Mouse (Mus musculus): ENCODE data around the gene Elavl3. TPM values are rescaled to one million over a fixed set of nuclear protein-coding genes. Genes with fewer than 3 reads are reported as not detected.

The Elavl3 gene
- polyA plus RNA-seq (2015; fragmentation: Nextera tagmentation; extraction: Ambion mirVana), result 0.04 TPM in 1 of 2 replicates, not detected in the other

DNA sequence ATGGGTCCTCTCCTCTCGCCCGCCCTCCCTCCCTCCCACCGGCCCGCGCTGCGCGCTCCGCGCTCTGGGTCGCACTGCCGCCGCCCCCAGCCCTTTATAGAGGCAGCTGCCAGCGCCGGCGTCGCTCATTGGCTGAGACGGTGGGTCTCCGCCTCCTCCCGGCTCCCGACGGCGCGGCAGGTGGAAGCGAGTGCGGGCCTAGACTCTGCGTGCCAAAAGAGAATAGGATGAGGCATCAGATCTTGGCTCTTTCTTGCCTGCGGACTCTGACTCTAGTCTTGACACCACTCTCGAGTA, at the start of gene Elavl3:
Gene Elavl3 (minus strand): TSS at position 66 of the 297 bp plus-strand sequence.
- no peak within 1 kb of the TSS for H3K9ac ChIP-seq (ENCODE audit: low read depth, low read length)

DNA sequence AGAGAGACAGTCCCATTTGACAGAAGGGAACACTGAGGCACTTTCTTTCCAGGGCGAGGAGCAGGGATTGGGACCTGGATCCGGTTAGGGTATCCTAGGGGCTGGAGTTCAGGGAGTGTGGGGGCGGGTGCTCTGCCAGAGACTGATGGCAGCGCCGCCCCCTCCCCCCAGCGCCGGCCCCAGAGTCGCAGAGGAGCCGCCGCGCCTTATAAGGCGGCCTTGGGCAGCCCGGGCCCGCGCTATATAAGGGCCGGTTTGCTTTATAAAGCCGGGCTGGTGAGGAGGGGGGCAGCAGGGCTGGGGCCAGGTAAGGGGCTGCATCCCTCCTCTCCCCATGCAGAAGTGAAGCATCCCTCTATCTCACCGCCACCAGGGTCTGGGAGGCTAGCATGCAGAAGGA, 48.1 kb upstream of the Elavl3 start:
- H3K4me1 ChIP-seq (ENCODE audit: control insufficient read depth, low read depth, low read length), result peaks cover 3% of the 10 kb centered on the region; the same call in 1 of the 2 replicates

More for the DNA sequence above, at the start of gene Elavl3:
- H3K4me2 ChIP-seq (ENCODE audit: low read depth, low read length), result peak within 1 kb of the TSS; percentile 56
- no peak within 1 kb of the TSS for H3K27ac ChIP-seq (ENCODE audit: low read length)
- no peak for ATAC-seq (ENCODE audit: low read depth)
- peaks cover 28% of the 10 kb centered on the region for H3K4me1 ChIP-seq (ENCODE audit: control insufficient read depth, low read depth, low read length)
- H3K4me3 ChIP-seq (ENCODE audit: low read depth, low read length), result peak within 1 kb of the TSS; percentile 33
- H3K9me3 ChIP-seq (replicated peaks; ENCODE audit: control insufficient read depth, low read length), result no peaks in the 10 kb centered on the region
- WGBS (ENCODE audit: insufficient replicate concordance), result 3% methylated on average over 26 of the region's 28 CpGs
- peaks cover 62% of the 10 kb centered on the region for H3K27me3 ChIP-seq (ENCODE audit: control insufficient read depth, insufficient read depth, low read depth, low read length)
- H3K36me3 ChIP-seq (ENCODE audit: control insufficient read depth, insufficient read depth), result no peaks in the 10 kb centered on the region; the same call in 1 of the 2 replicates

DNA sequence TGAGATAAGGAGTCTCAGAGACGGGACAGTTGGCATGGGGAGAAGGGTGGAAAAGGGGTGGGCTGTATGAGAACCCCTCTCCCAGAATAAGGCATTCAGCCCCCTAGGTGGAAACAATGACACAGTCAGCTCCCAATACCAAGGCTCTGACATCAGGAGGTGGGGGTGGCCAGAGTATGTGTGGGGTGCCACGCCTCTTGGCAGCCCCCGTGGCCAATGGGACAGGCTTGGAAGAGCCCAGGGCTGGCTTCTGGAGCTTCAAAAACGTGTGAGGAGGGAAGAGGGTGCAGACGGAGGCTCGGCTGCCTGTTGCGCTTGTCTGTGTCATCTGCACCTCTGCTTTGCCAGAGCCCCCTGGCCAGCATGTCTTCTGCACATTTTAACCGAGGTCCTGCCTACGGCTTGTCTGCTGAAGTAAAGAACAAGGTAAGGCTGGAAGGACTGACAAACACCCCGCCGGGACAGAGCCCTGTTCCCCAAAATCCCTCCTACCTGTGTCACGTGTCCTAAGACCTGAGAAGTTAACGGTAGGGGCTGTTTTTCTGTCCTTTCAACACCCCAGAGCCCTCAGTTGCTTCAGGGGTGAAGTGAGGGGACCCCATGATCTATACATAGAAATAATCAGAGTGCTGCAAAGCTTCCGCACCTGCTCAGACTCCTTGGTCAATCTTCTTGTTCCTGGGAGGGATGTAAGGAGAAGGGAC, 47.3 kb upstream of the Elavl3 start, which contains the start of gene Cnn1:
Gene Cnn1 (plus strand): TSS at position 224 of the 704 bp plus-strand sequence.
- no peak for ATAC-seq (ENCODE audit: low read depth)
- Histone ChIP-seq H3K9me3 (replicated peaks; ENCODE audit: control insufficient read depth, low read length) (no peaks in the 10 kb centered on the region), H3K27me3 (ENCODE audit: control insufficient read depth, insufficient read depth, low read depth, low read length) (peaks cover 33% of the 10 kb centered on the region), H3K4me2 (ENCODE audit: low read depth, low read length) (no peak within 1 kb of the TSS), H3K4me3 (ENCODE audit: low read depth, low read length) (no peak within 1 kb of the TSS), H3K36me3 (ENCODE audit: control insufficient read depth, insufficient read depth) (no peaks in the 10 kb centered on the region), H3K4me1 (ENCODE audit: control insufficient read depth, low read depth, low read length) (peaks cover 3% of the 10 kb centered on the region; the same call in 1 of the 2 replicates), H3K9ac (ENCODE audit: low read depth, low read length) (no peak within 1 kb of the TSS), H3K27ac (ENCODE audit: low read length) (no peak within 1 kb of the TSS)
- WGBS (ENCODE audit: insufficient replicate concordance), result 6% methylated on average over 14 of the region's 14 CpGs

More for the DNA sequence above, 48.1 kb upstream of the Elavl3 start:
- Histone ChIP-seq H3K36me3 (ENCODE audit: control insufficient read depth, insufficient read depth) (no peaks in the 10 kb centered on the region), H3K27me3 (ENCODE audit: control insufficient read depth, insufficient read depth, low read depth, low read length) (peaks cover 32% of the 10 kb centered on the region), H3K4me3 (ENCODE audit: low read depth, low read length) (no peak overlapping the region), H3K27ac (ENCODE audit: low read length) (no peak overlapping the region), H3K4me2 (ENCODE audit: low read depth, low read length) (no peak overlapping the region), H3K9ac (ENCODE audit: low read depth, low read length) (no peak overlapping the region), H3K9me3 (replicated peaks; ENCODE audit: control insufficient read depth, low read length) (no peaks in the 10 kb centered on the region)
- ATAC-seq (ENCODE audit: low read depth), result no peak
- 3% methylated on average over 18 of the region's 18 CpGs for WGBS (ENCODE audit: insufficient replicate concordance)

DNA sequence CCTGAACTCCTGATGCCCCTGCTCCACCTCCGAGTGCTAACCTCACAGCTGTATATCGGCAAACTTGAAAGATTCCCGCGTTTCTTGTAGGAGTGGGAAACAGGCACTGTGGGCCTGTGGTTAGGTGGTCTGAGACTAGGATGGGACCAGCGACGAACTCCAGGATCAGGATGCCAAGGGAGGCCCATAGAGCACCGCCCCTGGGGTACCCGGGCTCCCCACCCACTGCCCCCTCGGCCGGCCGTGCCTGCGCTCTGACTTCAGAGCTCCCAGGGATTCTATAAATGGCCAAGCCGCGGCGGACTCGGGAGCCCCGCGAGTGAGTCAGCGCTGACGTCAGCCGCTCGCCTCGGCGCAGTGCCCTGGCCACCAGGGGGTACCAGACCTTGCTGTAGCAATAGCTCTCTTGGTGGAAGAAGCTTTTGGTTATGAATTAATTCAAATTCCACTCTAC, 44.1 kb upstream of the Elavl3 start:
- Histone ChIP-seq H3K36me3 (ENCODE audit: control insufficient read depth, insufficient read depth) (no peaks in the 10 kb centered on the region), H3K4me1 (ENCODE audit: control insufficient read depth, low read depth, low read length) (peaks cover 3% of the 10 kb centered on the region; the same call in 1 of the 2 replicates), H3K27me3 (ENCODE audit: control insufficient read depth, insufficient read depth, low read depth, low read length) (peaks cover 27% of the 10 kb centered on the region), H3K9me3 (replicated peaks; ENCODE audit: control insufficient read depth, low read length) (no peaks in the 10 kb centered on the region), H3K4me2 (ENCODE audit: low read depth, low read length) (peak overlapping the region; percentile 75), H3K4me3 (ENCODE audit: low read depth, low read length) (peak overlapping the region; percentile 53), H3K27ac (ENCODE audit: low read length) (no peak overlapping the region), H3K9ac (ENCODE audit: low read depth, low read length) (peak overlapping the region; percentile 57)
- WGBS (ENCODE audit: insufficient replicate concordance), result under 1% methylated on average over 24 of the region's 24 CpGs
- ATAC-seq (ENCODE audit: low read depth), result peak; percentile 82

DNA sequence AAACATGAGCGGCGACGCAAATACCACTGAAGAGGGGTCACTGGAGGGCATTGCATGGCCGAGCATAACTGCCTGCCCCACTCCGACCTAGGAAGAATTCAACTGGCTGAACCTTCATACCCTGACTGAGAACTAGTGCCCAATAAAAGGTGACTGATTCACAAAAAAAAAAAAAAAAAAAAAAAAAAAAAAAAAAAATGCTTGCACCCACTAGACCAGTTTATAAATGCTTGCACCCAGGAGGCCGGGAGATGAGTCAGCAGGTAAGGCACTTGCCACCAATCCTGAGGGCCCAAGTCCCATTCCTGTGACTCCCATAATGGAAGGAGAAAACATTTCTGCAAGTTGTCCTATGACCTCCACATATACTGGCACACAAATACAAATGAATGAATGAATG, 40.9 kb upstream of the Elavl3 start:
- ATAC-seq (ENCODE audit: low read depth), result no peak
- Histone ChIP-seq H3K36me3 (ENCODE audit: control insufficient read depth, insufficient read depth) (no peaks in the 10 kb centered on the region), H3K27me3 (ENCODE audit: control insufficient read depth, insufficient read depth, low read depth, low read length) (peaks cover 3% of the 10 kb centered on the region), H3K4me2 (ENCODE audit: low read depth, low read length) (no peak overlapping the region), H3K4me1 (ENCODE audit: control insufficient read depth, low read depth, low read length) (peaks cover 3% of the 10 kb centered on the region; the same call in 1 of the 2 replicates), H3K9ac (ENCODE audit: low read depth, low read length) (no peak overlapping the region), H3K9me3 (replicated peaks; ENCODE audit: control insufficient read depth, low read length) (no peaks in the 10 kb centered on the region), H3K4me3 (ENCODE audit: low read depth, low read length) (no peak overlapping the region), H3K27ac (ENCODE audit: low read length) (no peak overlapping the region)
- WGBS (ENCODE audit: insufficient replicate concordance), result 71% methylated on average over 6 of the region's 6 CpGs

DNA sequence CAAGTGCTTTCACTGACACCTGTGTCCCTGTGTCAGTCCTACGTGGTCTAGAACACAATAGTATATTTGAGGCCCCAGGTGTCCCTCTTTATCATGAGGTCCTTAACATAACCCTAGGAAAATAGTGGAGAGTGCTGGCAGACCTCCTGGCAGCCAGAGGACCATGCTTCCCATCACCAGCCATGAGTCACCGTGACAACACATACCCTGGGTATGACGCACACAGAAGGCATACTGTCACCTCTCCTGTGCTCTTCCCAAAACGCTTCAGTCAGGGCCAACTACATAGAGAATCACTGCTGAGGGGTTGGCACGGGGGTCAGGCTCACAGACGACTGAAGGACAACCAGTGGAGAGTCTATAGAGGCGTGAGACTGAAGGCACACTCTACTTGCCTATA, 38.2 kb upstream of the Elavl3 start:
- Histone ChIP-seq H3K27ac (ENCODE audit: low read length) (no peak overlapping the region), H3K9me3 (replicated peaks; ENCODE audit: control insufficient read depth, low read length) (no peaks in the 10 kb centered on the region), H3K4me1 (ENCODE audit: control insufficient read depth, low read depth, low read length) (peaks cover 4% of the 10 kb centered on the region), H3K9ac (ENCODE audit: low read depth, low read length) (no peak overlapping the region), H3K4me2 (ENCODE audit: low read depth, low read length) (no peak overlapping the region), H3K36me3 (ENCODE audit: control insufficient read depth, insufficient read depth) (no peaks in the 10 kb centered on the region), H3K27me3 (ENCODE audit: control insufficient read depth, insufficient read depth, low read depth, low read length) (peaks cover 1% of the 10 kb centered on the region), H3K4me3 (ENCODE audit: low read depth, low read length) (no peak overlapping the region)
- ATAC-seq (ENCODE audit: low read depth), result no peak
- WGBS (ENCODE audit: insufficient replicate concordance), result 75% methylated on average over 7 of the region's 7 CpGs

DNA sequence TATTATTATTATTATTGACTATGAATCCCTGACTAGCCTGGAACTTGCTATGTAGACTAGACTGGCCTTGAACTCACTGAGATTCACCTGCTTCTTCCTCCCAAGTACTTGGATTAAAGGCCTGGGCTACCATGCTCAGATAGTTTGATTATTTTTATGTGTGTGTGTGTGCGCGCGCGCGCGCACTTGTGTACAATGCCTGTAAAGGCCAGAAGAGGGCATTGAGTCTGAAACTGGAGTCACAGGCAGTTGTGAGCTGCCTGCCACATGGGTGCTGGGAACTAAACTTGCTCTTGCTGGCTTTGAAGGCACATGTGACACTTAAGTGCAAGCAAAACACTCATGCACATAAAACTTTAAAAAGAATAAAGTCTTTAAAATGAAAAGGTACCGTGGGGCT, 37.5 kb upstream of the Elavl3 start:
- no peak overlapping the region for H3K4me3 ChIP-seq (ENCODE audit: low read depth, low read length)
- H3K27ac ChIP-seq (ENCODE audit: low read length), result no peak overlapping the region
- no peak overlapping the region for H3K9ac ChIP-seq (ENCODE audit: low read depth, low read length)
- H3K9me3 ChIP-seq (replicated peaks; ENCODE audit: control insufficient read depth, low read length), result no peaks in the 10 kb centered on the region
- H3K27me3 ChIP-seq (ENCODE audit: control insufficient read depth, insufficient read depth, low read depth, low read length), result no peaks in the 10 kb centered on the region; the same call in 1 of the 2 replicates
- peaks cover 8% of the 10 kb centered on the region for H3K4me1 ChIP-seq (ENCODE audit: control insufficient read depth, low read depth, low read length)
- no peak overlapping the region for H3K4me2 ChIP-seq (ENCODE audit: low read depth, low read length)
- no peaks in the 10 kb centered on the region for H3K36me3 ChIP-seq (ENCODE audit: control insufficient read depth, insufficient read depth)
- WGBS (ENCODE audit: insufficient replicate concordance), result 95% methylated on average over 7 of the region's 7 CpGs
- no peak for ATAC-seq (ENCODE audit: low read depth)

DNA sequence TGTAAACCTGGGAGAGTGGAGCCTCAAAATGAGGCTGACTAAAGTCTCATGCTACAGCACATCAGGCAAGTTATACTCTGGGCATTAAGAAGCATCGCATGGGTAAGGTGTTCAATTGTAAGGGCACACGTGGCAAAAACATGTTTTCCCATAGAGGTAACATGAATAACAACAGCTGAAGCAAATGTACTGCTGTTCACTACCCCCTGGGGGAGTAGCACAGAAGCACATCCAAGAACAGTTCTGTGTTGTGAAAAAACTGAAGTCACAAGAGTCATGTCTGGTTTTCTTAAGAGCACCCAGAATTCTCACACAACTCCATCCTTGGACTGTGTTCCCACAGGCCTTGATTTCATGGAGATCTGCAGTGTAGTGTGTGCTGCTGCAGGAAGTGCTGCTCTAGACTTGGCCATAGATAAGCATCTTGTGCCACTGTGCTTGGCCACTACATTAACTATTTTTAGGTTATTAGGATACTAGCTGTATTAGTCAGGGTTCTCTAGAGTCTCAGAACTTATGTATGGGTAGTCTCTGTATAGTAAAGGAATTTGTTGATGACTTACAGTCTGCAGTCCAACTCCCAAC, 35.3 kb upstream of the Elavl3 start:
- H3K9ac ChIP-seq (ENCODE audit: low read depth, low read length), result no peak overlapping the region
- ATAC-seq (ENCODE audit: low read depth), result no peak
- H3K4me2 ChIP-seq (ENCODE audit: low read depth, low read length), result no peak overlapping the region
- WGBS (ENCODE audit: insufficient replicate concordance), result 57% methylated on average over 2 of the region's 2 CpGs
- no peaks in the 10 kb centered on the region for H3K9me3 ChIP-seq (replicated peaks; ENCODE audit: control insufficient read depth, low read length)
- no peaks in the 10 kb centered on the region for H3K27me3 ChIP-seq (ENCODE audit: control insufficient read depth, insufficient read depth, low read depth, low read length)
- H3K4me1 ChIP-seq (ENCODE audit: control insufficient read depth, low read depth, low read length), result peaks cover 8% of the 10 kb centered on the region
- no peaks in the 10 kb centered on the region for H3K36me3 ChIP-seq (ENCODE audit: control insufficient read depth, insufficient read depth)
- H3K4me3 ChIP-seq (ENCODE audit: low read depth, low read length), result no peak overlapping the region
- no peak overlapping the region for H3K27ac ChIP-seq (ENCODE audit: low read length)

DNA sequence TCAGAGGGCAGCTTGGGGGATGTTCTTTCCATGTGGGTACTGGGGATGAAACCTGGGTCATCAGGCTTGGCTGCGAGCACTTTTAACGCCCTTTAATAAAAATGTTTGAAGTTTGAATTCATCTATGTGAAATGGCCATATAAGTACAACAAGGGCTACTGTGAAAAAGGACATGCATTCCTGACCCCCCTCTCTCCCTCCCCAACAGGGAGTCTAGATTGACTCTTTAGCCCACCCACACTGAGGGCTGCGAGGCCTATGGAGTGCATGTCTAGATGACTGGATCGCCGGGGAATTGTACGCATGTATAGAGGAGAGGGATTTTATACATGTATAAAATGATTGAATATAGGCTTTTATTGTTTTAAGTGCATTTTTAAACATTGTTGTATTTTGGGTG, 34.2 kb upstream of the Elavl3 start:
- no peak overlapping the region for H3K27ac ChIP-seq (ENCODE audit: low read length)
- H3K4me1 ChIP-seq (ENCODE audit: control insufficient read depth, low read depth, low read length), result peaks cover 8% of the 10 kb centered on the region
- no peaks in the 10 kb centered on the region for H3K27me3 ChIP-seq (ENCODE audit: control insufficient read depth, insufficient read depth, low read depth, low read length)
- H3K4me3 ChIP-seq (ENCODE audit: low read depth, low read length), result peak overlapping the region; percentile 79
- 93% methylated on average over 6 of the region's 6 CpGs for WGBS (ENCODE audit: insufficient replicate concordance)
- H3K9me3 ChIP-seq (replicated peaks; ENCODE audit: control insufficient read depth, low read length), result no peaks in the 10 kb centered on the region
- H3K36me3 ChIP-seq (ENCODE audit: control insufficient read depth, insufficient read depth), result no peaks in the 10 kb centered on the region
- H3K4me2 ChIP-seq (ENCODE audit: low read depth, low read length), result peak overlapping the region; percentile 82
- peak overlapping the region; percentile 77 for H3K9ac ChIP-seq (ENCODE audit: low read depth, low read length)
- ATAC-seq (ENCODE audit: low read depth), result no peak

Measured in liver, embryonic 16.5 days (tissue).